Mouse (Mus musculus) heart, postnatal 0 days (tissue): ENCODE measurements around the gene Tpp1.

ENCODE experiments used
- CTCF ChIP-seq: IDR thresholded peaks from 2 replicates; pipeline ENCODE4 v1.5.1; 2016; ENCODE audit warnings: antibody characterized with exemption, control low read depth, low read depth
- EP300 ChIP-seq: IDR thresholded peaks from 2 replicates; pipeline ENCODE4 v1.6.1; 2016; ENCODE audit warnings: antibody characterized with exemption, low read depth

- TF ChIP-seq CTCF, result no peak
- TF ChIP-seq EP300, result no peak
These were observed 26.7 kb upstream of the Tpp1 start for GRCm38 (mm10) chr7:105778553-105779265.
